Mouse (Mus musculus) heart, embryonic 12.5 days (tissue): Measurements from ENCODE around the gene Fkbp11. TPM values are rescaled to one million over a fixed set of nuclear protein-coding genes. Genes with fewer than 3 reads are reported as not detected.

ENCODE experiments used
- ATAC-seq: fragments of 200-750 bp; cut with Nextera tagmentation; 2 replicates; pipeline ENCODE4 v1.8.0; 2017; ENCODE audit warnings: moderate TSS enrichment, moderate library complexity; ENCODE audit not compliant: insufficient number of reproducible peaks, low FRiP score
- H3K27ac ChIP-seq: fragments of 300-500 bp; sonication (generic); 2 replicates; pipeline ENCODE4 v1.5.1; 2016; ENCODE audit warnings: mild to moderate bottlenecking, moderate library complexity; ENCODE audit not compliant: poor library complexity, severe bottlenecking
- H3K27me3 ChIP-seq: fragments of 300-500 bp; sonication (generic); replicated peaks from 2 replicates; pipeline ENCODE4 v1.6.1; 2016; ENCODE audit warnings: mild to moderate bottlenecking, moderate library complexity
- H3K36me3 ChIP-seq: fragments of 300-500 bp; sonication (generic); 2 replicates; pipeline ENCODE4 v1.6.1; 2016; ENCODE audit warnings: mild to moderate bottlenecking, moderate library complexity
- H3K4me1 ChIP-seq: fragments of 300-500 bp; sonication (generic); replicated peaks from 2 replicates; pipeline ENCODE4 v1.6.1; 2016; ENCODE audit warnings: mild to moderate bottlenecking
- H3K4me2 ChIP-seq: fragments of 300-500 bp; sonication (generic); 2 replicates; pipeline ENCODE4 v1.6.1; 2016; ENCODE audit warnings: mild to moderate bottlenecking, moderate library complexity
- H3K4me3 ChIP-seq: fragments of 300-500 bp; sonication (generic); 2 replicates; pipeline ENCODE4 v1.5.1; 2016; ENCODE audit warnings: mild to moderate bottlenecking
- H3K9ac ChIP-seq: fragments of 300-500 bp; sonication (generic); 2 replicates; pipeline ENCODE4 v1.6.1; 2016; ENCODE audit warnings: mild to moderate bottlenecking, moderate library complexity
- H3K9me3 ChIP-seq: fragments of 300-500 bp; sonication (generic); replicated peaks from 2 replicates; pipeline ENCODE4 v1.6.1; 2016; ENCODE audit warnings: mild to moderate bottlenecking, moderate library complexity
- WGBS: fragments of 180-500 bp; shearing (Covaris S2); methylation state at CpG from one replicate; pipeline ENCODE4 v1.1.7; 2016; 5-methylcytosine and 5-hydroxymethylcytosine counted together
- polyA plus RNA-seq: library from polyadenylated mRNA; unstranded; fragments of >200 nt; fragmentation: Nextera tagmentation; extraction: Ambion mirVana; gene quantifications from 2 replicates; pipeline ENCODE4 v1.2.1, GENCODE M21; 2016

Gene Fkbp11
- polyA plus RNA-seq, 1 experiment from 2014 or later: 17.8 TPM

GRCm38 (mm10) chr15:98737881-98738280 lies 9.9 kb upstream of the Fkbp11 start:
- H3K4me2 ChIP-seq: no peak overlapping the region
- peaks cover 67% of the 10 kb centered on the region for H3K36me3 ChIP-seq
- H3K27ac ChIP-seq: no peak overlapping the region
- no peak for ATAC-seq
- no peaks in the 10 kb centered on the region for H3K9me3 ChIP-seq
- no peak overlapping the region for H3K4me3 ChIP-seq
- H3K27me3 ChIP-seq: no peaks in the 10 kb centered on the region
- no peak overlapping the region for H3K9ac ChIP-seq
- H3K4me1 ChIP-seq: peaks cover 21% of the 10 kb centered on the region

DNA sequence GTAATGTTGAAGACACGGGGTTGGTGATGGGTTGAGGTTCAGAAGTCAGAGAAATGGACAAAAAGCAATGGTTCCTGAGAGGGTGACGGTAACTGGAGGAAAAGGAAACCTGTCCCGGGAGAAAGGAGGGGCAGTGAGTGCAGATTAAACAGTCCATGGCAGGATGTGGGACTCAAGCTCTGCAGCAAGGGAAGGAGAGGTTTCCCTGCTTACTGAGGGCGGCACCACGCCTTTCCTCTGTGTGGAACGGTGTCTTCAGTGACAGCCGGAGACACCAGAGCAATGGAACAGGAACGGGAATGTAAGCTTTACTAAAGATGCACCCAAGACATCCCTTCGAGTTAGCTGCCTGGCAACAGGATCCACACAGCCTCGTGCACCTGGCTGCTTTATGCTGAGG lies 8.5 kb upstream of the Fkbp11 start:
- no peak overlapping the region for H3K4me2 ChIP-seq
- peaks cover 54% of the 10 kb centered on the region for H3K36me3 ChIP-seq
- ATAC-seq: no peak
- H3K9me3 ChIP-seq: no peaks in the 10 kb centered on the region
- H3K9ac ChIP-seq: no peak overlapping the region
- 78% methylated on average over 10 of the region's 10 CpGs for WGBS
- no peak overlapping the region for H3K27ac ChIP-seq
- H3K27me3 ChIP-seq: no peaks in the 10 kb centered on the region
- no peak overlapping the region for H3K4me3 ChIP-seq
- peaks cover 21% of the 10 kb centered on the region for H3K4me1 ChIP-seq

- WGBS: 80% methylated on average over 5 of the region's 5 CpGs
- H3K4me2 ChIP-seq: no peak overlapping the region
Measured at GRCm38 (mm10) chr15:98733976-98734566, 6.1 kb upstream of the Fkbp11 start.

DNA sequence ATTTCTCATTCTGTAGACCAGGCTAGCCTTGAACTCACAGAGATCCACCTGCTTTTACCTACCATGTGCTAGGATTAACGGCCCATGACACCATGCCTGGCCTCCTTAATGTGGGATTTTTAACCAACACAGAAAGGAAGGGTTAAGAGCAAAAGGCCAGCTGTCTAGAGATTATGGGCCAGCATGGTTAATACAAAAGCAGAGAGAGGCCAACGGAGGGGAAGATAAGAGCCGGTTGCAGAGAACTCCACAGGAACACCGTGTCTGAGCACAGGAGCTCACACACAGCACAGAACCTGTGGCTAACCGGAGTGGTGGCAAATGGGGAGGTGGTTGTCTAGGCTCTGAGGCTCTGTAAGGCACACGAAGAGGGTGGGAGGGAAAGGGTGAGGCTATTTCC lies 5.4 kb upstream of the Fkbp11 start:
- Histone ChIP-seq H3K36me3 (peaks cover 22% of the 10 kb centered on the region), H3K4me2 (no peak overlapping the region), H3K9me3 (no peaks in the 10 kb centered on the region), H3K4me1 (peaks cover 25% of the 10 kb centered on the region), H3K27ac (no peak overlapping the region), H3K9ac (no peak overlapping the region), H3K27me3 (no peaks in the 10 kb centered on the region), H3K4me3 (no peak overlapping the region)
- WGBS: 30% methylated on average over 6 of the region's 6 CpGs
- no peak for ATAC-seq

More at GRCm38 (mm10) chr15:98733976-98734566, 6.1 kb upstream of the Fkbp11 start:
- Histone ChIP-seq H3K9ac (no peak overlapping the region), H3K4me3 (no peak overlapping the region), H3K27me3 (no peaks in the 10 kb centered on the region), H3K9me3 (no peaks in the 10 kb centered on the region), H3K36me3 (peaks cover 29% of the 10 kb centered on the region), H3K27ac (no peak overlapping the region), H3K4me1 (peaks cover 24% of the 10 kb centered on the region)
- no peak for ATAC-seq

- Histone ChIP-seq H3K27ac (no peak overlapping the region), H3K36me3 (peaks cover 18% of the 10 kb centered on the region)
- 60% methylated on average over 8 of the region's 8 CpGs for WGBS
Measured at GRCm38 (mm10) chr15:98732006-98732531, 4.1 kb upstream of the Fkbp11 start.

DNA sequence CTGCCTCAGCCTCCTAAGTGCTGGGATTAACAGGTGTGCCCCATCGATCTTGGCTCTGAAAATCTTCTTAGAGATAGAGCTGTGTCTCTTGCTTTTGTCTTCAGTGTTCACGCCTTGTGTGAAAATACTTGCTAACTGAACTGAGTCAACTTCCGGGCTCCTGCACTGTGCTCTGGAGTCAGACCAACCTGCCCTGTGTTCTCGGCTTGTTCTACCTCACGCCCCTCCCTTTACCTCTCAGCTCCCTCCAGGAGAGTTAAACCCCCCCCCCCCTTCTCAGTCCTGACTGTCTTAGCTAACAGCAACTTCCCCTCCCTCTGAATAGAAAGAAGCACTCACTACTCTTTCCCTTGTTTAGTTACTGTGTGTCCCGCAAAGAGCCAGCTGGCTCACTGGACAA lies 2.8 kb upstream of the Fkbp11 start:
- no peaks in the 10 kb centered on the region for H3K9me3 ChIP-seq
- H3K27me3 ChIP-seq: peaks cover 8% of the 10 kb centered on the region; the same call in 1 of the 2 replicates
- no peak overlapping the region for H3K9ac ChIP-seq
- no peak overlapping the region for H3K4me2 ChIP-seq
- peaks cover 41% of the 10 kb centered on the region for H3K4me1 ChIP-seq
- ATAC-seq: no peak
- 72% methylated on average over 6 of the region's 6 CpGs for WGBS
- no peak overlapping the region for H3K4me3 ChIP-seq
- no peak overlapping the region for H3K27ac ChIP-seq
- peaks cover 7% of the 10 kb centered on the region for H3K36me3 ChIP-seq

More at GRCm38 (mm10) chr15:98732006-98732531, 4.1 kb upstream of the Fkbp11 start:
- H3K4me3 ChIP-seq: no peak overlapping the region
- no peak for ATAC-seq
- no peak overlapping the region for H3K4me2 ChIP-seq
- no peaks in the 10 kb centered on the region for H3K27me3 ChIP-seq
- peaks cover 34% of the 10 kb centered on the region for H3K4me1 ChIP-seq
- no peaks in the 10 kb centered on the region for H3K9me3 ChIP-seq
- no peak overlapping the region for H3K9ac ChIP-seq

GRCm38 (mm10) chr15:98729791-98730545 lies 2.0 kb upstream of the Fkbp11 start:
- H3K4me1 ChIP-seq: peaks cover 38% of the 10 kb centered on the region
- H3K27me3 ChIP-seq: peaks cover 13% of the 10 kb centered on the region
- WGBS: 68% methylated on average over 7 of the region's 7 CpGs
- H3K4me2 ChIP-seq: no peak overlapping the region
- H3K4me3 ChIP-seq: no peak overlapping the region
- H3K9me3 ChIP-seq: no peaks in the 10 kb centered on the region
- H3K36me3 ChIP-seq: peaks cover 2% of the 10 kb centered on the region; the same call in 1 of the 2 replicates
- H3K27ac ChIP-seq: no peak overlapping the region
- no peak for ATAC-seq
- no peak overlapping the region for H3K9ac ChIP-seq

DNA sequence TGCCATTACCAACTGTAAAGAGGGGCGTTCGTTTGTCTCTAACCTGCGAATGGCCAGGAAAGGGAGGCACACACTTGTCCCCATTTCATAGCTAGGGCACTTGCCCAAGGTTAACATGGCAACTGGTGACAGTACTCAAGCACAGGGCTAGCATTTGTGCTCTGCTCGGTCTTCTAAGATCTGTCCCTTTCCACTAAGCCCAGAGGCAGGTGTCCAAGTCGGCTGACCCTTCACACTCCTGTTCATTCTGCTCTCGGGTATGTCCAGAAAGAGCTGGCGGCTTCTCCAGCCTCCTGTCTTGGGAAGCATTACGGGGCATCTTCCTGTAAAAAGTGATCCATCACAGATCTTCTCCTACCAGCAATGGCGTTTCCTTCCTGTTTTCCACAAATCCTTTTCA lies 368 bp upstream of the Fkbp11 start:
- Histone ChIP-seq H3K9ac (peak overlapping the region; percentile 76), H3K36me3 (no peaks in the 10 kb centered on the region), H3K9me3 (no peaks in the 10 kb centered on the region), H3K4me3 (peak overlapping the region; percentile 69), H3K4me2 (peak overlapping the region; percentile 99), H3K27me3 (peaks cover 21% of the 10 kb centered on the region), H3K4me1 (peaks cover 30% of the 10 kb centered on the region), H3K27ac (no peak overlapping the region)
- ATAC-seq: no peak
- WGBS: 34% methylated on average over 9 of the region's 9 CpGs

- Histone ChIP-seq H3K9ac (peak overlapping the region; percentile 76; the same call in 1 of the 2 replicates), H3K4me2 (peak overlapping the region; percentile 99), H3K27ac (no peak overlapping the region), H3K4me1 (peaks cover 35% of the 10 kb centered on the region), H3K9me3 (no peaks in the 10 kb centered on the region), H3K36me3 (no peaks in the 10 kb centered on the region), H3K27me3 (peaks cover 33% of the 10 kb centered on the region), H3K4me3 (peak overlapping the region; percentile 69)
- no peak for ATAC-seq
- 47% methylated on average over 7 of the region's 7 CpGs for WGBS
Measured at GRCm38 (mm10) chr15:98726746-98727145, 1.3 kb downstream of the Fkbp11 start.

- ATAC-seq: no peak
- no peaks in the 10 kb centered on the region for H3K9me3 ChIP-seq
- H3K4me3 ChIP-seq: no peak overlapping the region
- H3K27ac ChIP-seq: no peak overlapping the region
- peaks cover 35% of the 10 kb centered on the region for H3K4me1 ChIP-seq
- H3K27me3 ChIP-seq: peaks cover 39% of the 10 kb centered on the region
- 74% methylated on average over 4 of the region's 4 CpGs for WGBS
- H3K36me3 ChIP-seq: no peaks in the 10 kb centered on the region
- peak overlapping the region; percentile 99; the same call in 1 of the 2 replicates for H3K4me2 ChIP-seq
- no peak overlapping the region for H3K9ac ChIP-seq
Measured at GRCm38 (mm10) chr15:98726079-98726478, 1.9 kb downstream of the Fkbp11 start.

DNA sequence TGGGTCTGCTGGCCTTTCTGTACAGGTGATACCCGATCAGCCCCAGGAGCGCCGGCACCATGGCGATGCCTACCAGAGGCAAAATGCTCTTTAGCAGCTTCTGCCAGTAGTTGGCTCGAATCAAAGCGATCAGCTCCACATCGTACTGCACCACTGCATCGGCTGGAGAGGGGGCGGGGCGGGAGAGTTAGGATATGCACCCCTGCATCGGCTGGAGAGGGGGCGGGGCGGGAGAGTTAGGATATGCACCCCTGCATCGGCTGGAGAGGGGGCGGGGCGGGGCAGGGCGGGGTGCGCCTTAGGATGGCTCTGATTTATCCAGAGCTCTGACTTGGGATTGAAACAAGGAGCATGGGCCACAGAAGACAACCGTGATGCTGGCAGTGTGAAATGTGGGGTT lies 3.6 kb downstream of the Fkbp11 start:
- ATAC-seq: no peak
- no peaks in the 10 kb centered on the region for H3K9me3 ChIP-seq
- H3K36me3 ChIP-seq: no peaks in the 10 kb centered on the region
- peak overlapping the region; percentile 21; the same call in 1 of the 2 replicates for H3K4me2 ChIP-seq
- H3K4me1 ChIP-seq: peaks cover 32% of the 10 kb centered on the region
- H3K27me3 ChIP-seq: peaks cover 40% of the 10 kb centered on the region
- H3K27ac ChIP-seq: no peak overlapping the region
- WGBS: 31% methylated on average over 19 of the region's 19 CpGs
- no peak overlapping the region for H3K4me3 ChIP-seq
- H3K9ac ChIP-seq: no peak overlapping the region
